Mouse (Mus musculus): ENCODE measurements at regions not wholly inside any gene's neighbourhood (a gene's known extent, or its start where the extent isn't known, plus 50 kb on each side); places are given as distances from the start of the nearest gene placed in this dataset.

DNA sequence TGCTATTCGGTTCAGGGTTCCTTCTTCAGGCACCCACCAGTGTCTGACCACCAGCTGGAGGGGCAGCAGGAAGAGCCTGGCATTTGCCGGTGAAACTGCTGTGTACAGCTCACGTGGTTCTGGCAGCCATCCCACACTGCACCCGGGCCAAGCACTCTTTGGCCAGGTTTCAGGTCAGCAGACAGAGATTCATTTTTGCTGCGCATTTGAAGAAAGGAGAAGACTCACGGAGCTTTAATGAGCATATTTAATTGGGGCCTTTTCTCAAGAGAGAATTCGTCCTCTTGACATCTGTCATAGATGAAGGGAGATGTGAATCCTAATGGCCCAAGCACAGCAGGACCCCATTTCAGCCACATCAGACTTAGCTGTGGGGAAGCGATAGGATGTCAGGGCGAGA, 71.8 kb upstream of the Mb21d2 start:
- no peaks in the 10 kb centered on the region for H3K4me1 ChIP-seq
- no peak overlapping the region for H3K4me3 ChIP-seq (replicated peaks)
- no peak for ATAC-seq (replicated peaks; ENCODE audit: low FRiP score)
- WGBS, result 87% methylated on average over 9 of the region's 9 CpGs
- no peak overlapping the region for H3K27ac ChIP-seq
- no peaks in the 10 kb centered on the region for H3K27me3 ChIP-seq
- no peaks in the 10 kb centered on the region for H3K9me3 ChIP-seq (replicated peaks)
- H3K4me2 ChIP-seq, result no peak overlapping the region
- H3K9ac ChIP-seq, result no peak overlapping the region
- no peaks in the 10 kb centered on the region for H3K36me3 ChIP-seq

DNA sequence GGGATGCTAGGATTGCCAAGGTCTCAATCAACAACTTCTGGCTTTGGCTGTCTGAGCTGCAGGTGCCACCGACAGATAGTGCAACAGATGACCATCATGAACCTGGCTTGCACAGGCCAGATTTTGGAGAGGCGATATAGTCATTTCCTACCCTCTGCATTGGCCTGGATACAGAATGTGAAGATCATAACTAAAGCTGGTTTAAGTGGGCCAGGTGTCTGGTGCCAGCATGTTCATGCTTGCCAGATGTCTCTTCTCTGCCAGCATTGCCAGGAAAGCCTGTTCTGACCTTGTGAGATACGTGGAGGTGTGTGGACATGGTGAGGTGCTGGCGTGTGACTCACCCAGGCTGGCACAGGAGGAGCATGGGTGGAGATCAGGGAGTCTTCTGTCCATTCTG, 70.2 kb upstream of the Mb21d2 start:
- H3K9me3 ChIP-seq (replicated peaks), result no peaks in the 10 kb centered on the region
- H3K4me2 ChIP-seq, result no peak overlapping the region

DNA sequence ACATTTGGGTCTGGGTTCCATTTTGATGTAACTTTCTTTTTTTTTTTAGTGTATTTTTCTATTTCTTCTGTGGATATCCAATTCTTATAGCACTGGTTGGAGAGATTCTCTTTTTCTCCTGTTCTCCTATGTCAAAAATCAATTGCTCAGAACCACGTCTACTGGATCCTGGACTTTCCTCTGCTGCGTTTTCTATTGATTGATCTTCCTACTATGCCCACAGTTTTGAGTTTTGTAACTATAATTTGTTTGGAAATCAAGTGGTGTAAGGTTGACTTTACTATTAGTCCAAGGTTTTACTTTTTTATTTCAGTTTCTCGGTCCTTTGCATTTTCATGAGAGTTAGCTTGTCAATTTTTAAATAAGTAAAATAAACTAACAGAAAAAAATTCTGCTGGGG, 67.2 kb upstream of the Mb21d2 start:
- 86% methylated on average over 3 of the region's 3 CpGs for WGBS
- Histone ChIP-seq H3K36me3 (no peaks in the 10 kb centered on the region), H3K27me3 (no peaks in the 10 kb centered on the region), H3K9me3 (replicated peaks) (no peaks in the 10 kb centered on the region), H3K4me1 (no peaks in the 10 kb centered on the region), H3K4me2 (no peak overlapping the region), H3K27ac (no peak overlapping the region), H3K4me3 (replicated peaks) (no peak overlapping the region), H3K9ac (no peak overlapping the region)
- ATAC-seq (replicated peaks; ENCODE audit: low FRiP score), result no peak

More for the DNA sequence above, 70.2 kb upstream of the Mb21d2 start:
- Histone ChIP-seq H3K27me3 (no peaks in the 10 kb centered on the region), H3K27ac (no peak overlapping the region), H3K4me1 (no peaks in the 10 kb centered on the region), H3K36me3 (no peaks in the 10 kb centered on the region), H3K9ac (no peak overlapping the region), H3K4me3 (replicated peaks) (no peak overlapping the region)
- 88% methylated on average over 4 of the region's 4 CpGs for WGBS
- no peak for ATAC-seq (replicated peaks; ENCODE audit: low FRiP score)

DNA sequence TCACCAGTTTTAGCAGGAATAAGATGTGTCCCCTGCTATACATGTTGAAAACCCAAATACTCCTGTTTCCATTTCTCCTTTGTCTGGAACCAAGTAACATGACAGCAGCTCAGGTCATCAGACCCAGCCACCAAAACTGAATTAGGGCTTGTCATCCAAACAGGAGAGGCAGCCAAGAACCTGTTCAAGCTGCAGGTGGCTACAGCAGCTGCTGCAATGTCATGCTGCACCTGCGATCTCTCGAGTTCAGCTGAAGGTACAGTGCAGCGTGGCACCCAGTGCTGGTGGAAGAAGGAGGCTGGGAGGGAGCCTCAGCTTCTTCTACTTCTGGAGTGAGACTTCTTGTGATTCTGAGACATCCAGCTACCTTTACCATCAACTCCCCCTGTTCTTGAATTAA, 61.2 kb upstream of the Mb21d2 start:
- H3K36me3 ChIP-seq, result no peaks in the 10 kb centered on the region
- no peaks in the 10 kb centered on the region for H3K27me3 ChIP-seq
- H3K27ac ChIP-seq, result no peak overlapping the region
- 89% methylated on average over 3 of the region's 3 CpGs for WGBS
- no peaks in the 10 kb centered on the region for H3K9me3 ChIP-seq (replicated peaks)
- no peak overlapping the region for H3K9ac ChIP-seq
- H3K4me3 ChIP-seq (replicated peaks), result no peak overlapping the region
- no peaks in the 10 kb centered on the region for H3K4me1 ChIP-seq
- H3K4me2 ChIP-seq, result no peak overlapping the region
- ATAC-seq (replicated peaks; ENCODE audit: low FRiP score), result no peak

DNA sequence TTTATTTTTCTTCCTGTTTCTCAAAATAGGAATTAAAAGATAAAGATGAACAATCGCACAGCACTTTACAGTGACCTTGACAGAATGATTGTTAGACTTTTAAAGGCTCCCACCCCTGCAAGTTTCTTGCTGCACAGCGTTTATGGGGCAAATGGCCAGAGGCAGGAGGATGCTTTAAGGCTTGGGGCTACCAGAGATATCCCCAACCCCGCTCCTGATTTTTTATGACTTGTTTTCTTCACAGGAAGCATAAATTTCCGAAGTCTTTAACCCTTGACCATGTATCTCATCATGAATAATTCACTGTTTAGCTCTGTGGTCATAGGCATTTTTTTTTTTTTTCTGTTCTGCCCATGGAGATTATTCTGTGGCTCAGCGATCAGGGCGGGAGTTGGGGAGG, 55.5 kb upstream of the Mb21d2 start:
- H3K27ac ChIP-seq, result no peak overlapping the region
- peaks cover 10% of the 10 kb centered on the region for H3K4me1 ChIP-seq
- H3K4me2 ChIP-seq, result no peak overlapping the region
- no peaks in the 10 kb centered on the region for H3K27me3 ChIP-seq
- WGBS, result 19% methylated on average over 6 of the region's 6 CpGs
- H3K4me3 ChIP-seq (replicated peaks), result no peak overlapping the region
- no peak overlapping the region for H3K9ac ChIP-seq
- H3K9me3 ChIP-seq (replicated peaks), result no peaks in the 10 kb centered on the region
- no peaks in the 10 kb centered on the region for H3K36me3 ChIP-seq
- peak; percentile 56; the same call in 1 of the 2 replicates for ATAC-seq (replicated peaks; ENCODE audit: low FRiP score)

DNA sequence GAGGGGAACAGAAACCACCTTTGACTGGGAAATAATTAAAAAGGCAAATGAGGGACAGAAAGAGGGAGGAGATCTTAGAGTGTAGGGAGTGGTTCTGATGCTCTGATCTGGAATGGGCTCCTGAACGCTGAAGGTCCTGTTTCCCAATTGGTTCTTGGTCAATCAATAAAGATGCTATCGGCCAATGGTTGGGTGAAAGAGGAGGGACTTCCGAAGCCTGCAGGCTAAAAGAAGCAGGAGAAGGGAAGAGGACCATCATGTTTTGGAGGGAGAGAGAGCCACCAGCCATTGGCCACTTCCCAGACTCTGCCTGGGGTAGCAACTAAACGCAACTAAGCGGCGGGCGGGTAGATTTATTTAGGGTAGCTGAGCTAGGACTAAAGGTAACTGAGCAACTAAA, 53.4 kb upstream of the Mb21d2 start:
- Histone ChIP-seq H3K4me3 (replicated peaks) (no peak overlapping the region), H3K27ac (no peak overlapping the region), H3K4me2 (no peak overlapping the region), H3K27me3 (no peaks in the 10 kb centered on the region), H3K9ac (no peak overlapping the region), H3K9me3 (replicated peaks) (0 out of 2 replicates have a peak, but pooled peaks cover 7% of the 10 kb centered on the region), H3K4me1 (peaks cover 10% of the 10 kb centered on the region), H3K36me3 (no peaks in the 10 kb centered on the region)
- WGBS, result 80% methylated on average over 7 of the region's 7 CpGs
- no peak for ATAC-seq (replicated peaks; ENCODE audit: low FRiP score)

Data from kidney, embryonic 15.5 days (tissue).